In genomic region chr17:10498935-10499655, GRCm38 (mm10) we compare ENCODE assay signal across 36 mouse cellular contexts.
DNase-seq lines count a peak whose midpoint lies in the region; ATAC-seq and TF ChIP-seq lines count a peak whose summit lies in the region.
"Had no signal": no experiment of that assay in that cellular context is flagged by ENCODE, and none has a peak within 500 bp of the region (broad histone marks: within the 10 kb centered on the region; RNA-seq: fewer than 3 reads in every experiment).

No protein-coding gene starts in this region.

- H3K27ac ChIP-seq in heart, adult 2 months: peak overlapping the region; percentile 87
- H3K27ac ChIP-seq in forebrain, postnatal 0 days (ENCODE audit: low read depth, low read length): no peak overlapping the region
- H3K27ac ChIP-seq: embryonic facial prominence, embryonic 10.5 days; embryonic facial prominence, embryonic 15.5 days; forebrain, embryonic 12.5 days; hindbrain, embryonic 12.5 days; intestine, embryonic 15.5 days; liver, embryonic 14.5 days; lung, embryonic 15.5 days; neural tube, embryonic 12.5 days had no signal

- no peaks in the 10 kb centered on the region for H3K36me3 ChIP-seq in heart, adult 2 months (ENCODE audit: control insufficient read depth, insufficient read depth, low read length)
- H3K36me3 ChIP-seq in forebrain, postnatal 0 days (ENCODE audit: insufficient read depth): no peaks in the 10 kb centered on the region
- H3K36me3 ChIP-seq: embryonic facial prominence, embryonic 10.5 days; embryonic facial prominence, embryonic 15.5 days; forebrain, embryonic 12.5 days; hindbrain, embryonic 12.5 days; intestine, embryonic 15.5 days; lung, embryonic 15.5 days; neural tube, embryonic 12.5 days had no signal

- no peak for TF ChIP-seq CTCF in heart, adult 2 months (IDR thresholded peaks at IDR 0.05)
- TF ChIP-seq CTCF in forebrain, postnatal 0 days (IDR thresholded peaks at IDR 0.05; ENCODE audit: low read depth): no peak

- WGBS in heart, adult 2 months: 55% methylated on average over 6 of the region's 6 CpGs
- WGBS in forebrain, postnatal 0 days: 85% methylated on average over 6 of the region's 6 CpGs

- intact Hi-C loops in heart, adult 2 months (cut with DNase I): no loop called here
- intact Hi-C loops in heart, postnatal 10 days (cut with DNase I): loop anchor here (10.0 kb wide), 1 partner anchor 604 kb away; no protein-coding TSS in a partner anchor

- no peak overlapping the region for H3K4me3 ChIP-seq in heart, adult 2 months
- H3K4me3 ChIP-seq in forebrain, postnatal 0 days (ENCODE audit: low read depth, low read length): no peak overlapping the region
- H3K4me3 ChIP-seq: embryonic facial prominence, embryonic 10.5 days; embryonic facial prominence, embryonic 15.5 days; forebrain, embryonic 12.5 days; hindbrain, embryonic 12.5 days; intestine, embryonic 15.5 days; layer of hippocampus, adult 2 months; lung, embryonic 15.5 days; myocyte; neural tube, embryonic 12.5 days had no signal

- no peak for ATAC-seq in forebrain, postnatal 0 days
- ATAC-seq: activated CD4-positive, CD25-positive, alpha-beta regulatory T cell, adult 4 months; CD4-positive, CD25-positive, alpha-beta regulatory T cell, adult 4 months; hindbrain, postnatal 0 days; intestine, embryonic 15.5 days had no signal

- peak in 1 of 2 experiments; percentile 14 for DNase-seq in heart, adult 2 months
- DNase-seq in heart, postnatal 10 days: no peak
- DNase-seq in lung, adult 18-20 months: peak; percentile 37 to 52
- no peak for DNase-seq in lung, postnatal 14 days
- peak; percentile 44 for DNase-seq in ES-CJ7 (ENCODE audit: low read depth, low spot score)
- peak; percentile 58 for DNase-seq in lung, postnatal 36 days
- DNase-seq in forebrain, postnatal 0 days: no peak
- DNase-seq: adrenal gland, adult 2 months; adrenal gland, postnatal 36 days; cerebellum, adult 8-10 months; cerebellum, postnatal 25 days; gastrocnemius, postnatal 36 days; heart, postnatal 36 days; kidney, adult 2 months; kidney, postnatal 36 days; left cerebral cortex, postnatal 4 days; liver; right cerebral cortex, adult 18-20 months; spleen, adult 18-20 months; thymus, adult 18-20 months; thymus, postnatal 25 days had no signal

- H3K27me3 ChIP-seq in heart, adult 2 months (ENCODE audit: control insufficient read depth, insufficient read depth, low read length): no peaks in the 10 kb centered on the region
- no peaks in the 10 kb centered on the region for H3K27me3 ChIP-seq in forebrain, postnatal 0 days (ENCODE audit: insufficient read depth, low read length)
- H3K27me3 ChIP-seq: embryonic facial prominence, embryonic 15.5 days; forebrain, embryonic 12.5 days; hindbrain, embryonic 12.5 days; intestine, embryonic 15.5 days; lung, embryonic 15.5 days; neural tube, embryonic 12.5 days had no signal

- no peak overlapping the region for H3K4me2 ChIP-seq in forebrain, postnatal 0 days (ENCODE audit: low read depth)
- H3K4me2 ChIP-seq: embryonic facial prominence, embryonic 15.5 days; forebrain, embryonic 12.5 days; heart, embryonic 11.5 days; hindbrain, embryonic 12.5 days; intestine, embryonic 15.5 days; lung, embryonic 15.5 days; midbrain, embryonic 11.5 days; neural tube, embryonic 12.5 days had no signal

- H3K9me3 ChIP-seq in forebrain, postnatal 0 days (ENCODE audit: low read length): no peaks in the 10 kb centered on the region
- H3K9me3 ChIP-seq: embryonic facial prominence, embryonic 10.5 days; embryonic facial prominence, embryonic 15.5 days; forebrain, embryonic 12.5 days; hindbrain, embryonic 12.5 days; intestine, embryonic 15.5 days; lung, embryonic 15.5 days; neural tube, embryonic 12.5 days had no signal

- TF ChIP-seq EP300 in heart, adult 2 months (IDR thresholded peaks at IDR 0.05; ENCODE audit: insufficient read depth, low read depth, low read length): 0 out of 2 replicates have a peak, but pooled peaks have one; percentile 52

- H3K9ac ChIP-seq in heart, adult 2 months (ENCODE audit: low read depth, low read length): no peak overlapping the region; the same call in 1 of the 2 replicates
- H3K9ac ChIP-seq in forebrain, postnatal 0 days: no peak overlapping the region
- H3K9ac ChIP-seq: embryonic facial prominence, embryonic 15.5 days; forebrain, embryonic 12.5 days; hindbrain, embryonic 12.5 days; intestine, embryonic 15.5 days; liver, embryonic 14.5 days; lung, embryonic 15.5 days; neural tube, embryonic 12.5 days had no signal

- H3K79me2 ChIP-seq in heart, adult 2 months (replicated peaks; ENCODE audit: control insufficient read depth, insufficient read depth, low read length): no peaks in the 10 kb centered on the region

- H3K4me1 ChIP-seq in heart, adult 2 months (ENCODE audit: control insufficient read depth, insufficient read depth, low read length): peaks cover 4% of the 10 kb centered on the region; the same call in 1 of the 2 replicates
- H3K4me1 ChIP-seq in forebrain, postnatal 0 days (ENCODE audit: insufficient read depth): no peaks in the 10 kb centered on the region

- TF ChIP-seq POLR2A in heart, adult 2 months (IDR thresholded peaks at IDR 0.05; ENCODE audit: insufficient read depth, low read depth, low read length): no peak

Comparison
In these comparisons a context has a peak if more than half of its experiments do, and no peak if none do; other contexts are left out.
1. DNase-seq: peak in lung, adult 18-20 months (2 of 2), ES-CJ7 (single experiment) and lung, postnatal 36 days (single experiment); none in heart, postnatal 10 days (0 of 2), lung, postnatal 14 days (single experiment) and forebrain, postnatal 0 days (single experiment).